Mouse (Mus musculus) monocyte, adult 5-6 weeks (primary cell): ENCODE results near the gene Nceh1. TPM values are rescaled to one million over a fixed set of nuclear protein-coding genes. Genes with fewer than 3 reads are reported as not detected.

Experiments
- ATAC-seq: fragments of 153-309, 156-312 bp; replicated peaks from 2 replicates; pipeline ENCODE4 v1.8.0; 2017; ENCODE audit warnings: mild to moderate bottlenecking; ENCODE audit not compliant: low TSS enrichment, insufficient number of reproducible peaks, severe bottlenecking, poor library complexity, low FRiP score
- total RNA-seq: library from RNA; stranded (forward); fragments of 200-1000, 200-491, 200-594 nt; gene quantifications from 3 replicates; pipeline ENCODE4 v1.2.3, GENCODE M21; 2017

The Nceh1 gene
- total RNA-seq, 1 experiment from 2014 or later, result 12.1 TPM

DNA sequence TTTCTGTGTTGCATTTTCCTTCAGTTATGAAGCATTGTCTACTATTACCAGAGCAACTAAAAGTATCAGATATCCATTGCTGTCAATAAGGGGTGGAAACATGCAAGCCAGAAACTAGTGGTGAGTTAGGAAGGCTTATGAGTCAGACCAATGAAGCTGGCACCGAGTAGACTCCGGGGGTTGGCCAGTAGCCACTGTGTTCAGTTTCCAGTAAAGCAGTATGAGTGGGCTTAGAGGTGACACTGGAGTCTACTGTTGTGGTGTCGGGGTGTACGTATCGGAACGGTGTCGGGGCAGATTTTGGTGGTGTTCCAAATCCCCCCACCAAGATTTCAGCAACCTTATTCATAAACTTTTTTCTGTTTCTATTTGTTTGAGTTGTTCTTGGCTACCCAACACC, 128.2 kb downstream of the Nceh1 start:
- ATAC-seq, result no peak

DNA sequence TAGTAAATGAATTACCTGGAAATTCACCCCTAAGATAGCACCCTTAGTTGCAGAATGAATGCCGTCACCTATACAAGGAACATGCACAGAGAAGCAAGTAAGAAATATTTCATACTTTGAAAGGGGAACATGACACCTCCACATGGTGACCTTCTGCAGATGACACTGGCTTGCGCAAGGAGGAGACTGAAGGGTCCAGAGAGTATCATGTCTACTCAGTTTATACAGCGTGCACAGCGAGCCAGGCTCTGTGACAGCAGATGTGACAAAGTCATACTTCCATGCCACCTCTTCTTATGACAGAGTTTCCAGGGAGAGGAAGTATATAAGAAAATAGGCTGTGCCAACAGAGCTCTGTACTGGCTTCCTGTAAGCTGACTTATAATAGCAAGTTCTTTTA, 128.7 kb downstream of the Nceh1 start:
- ATAC-seq, result no peak

DNA sequence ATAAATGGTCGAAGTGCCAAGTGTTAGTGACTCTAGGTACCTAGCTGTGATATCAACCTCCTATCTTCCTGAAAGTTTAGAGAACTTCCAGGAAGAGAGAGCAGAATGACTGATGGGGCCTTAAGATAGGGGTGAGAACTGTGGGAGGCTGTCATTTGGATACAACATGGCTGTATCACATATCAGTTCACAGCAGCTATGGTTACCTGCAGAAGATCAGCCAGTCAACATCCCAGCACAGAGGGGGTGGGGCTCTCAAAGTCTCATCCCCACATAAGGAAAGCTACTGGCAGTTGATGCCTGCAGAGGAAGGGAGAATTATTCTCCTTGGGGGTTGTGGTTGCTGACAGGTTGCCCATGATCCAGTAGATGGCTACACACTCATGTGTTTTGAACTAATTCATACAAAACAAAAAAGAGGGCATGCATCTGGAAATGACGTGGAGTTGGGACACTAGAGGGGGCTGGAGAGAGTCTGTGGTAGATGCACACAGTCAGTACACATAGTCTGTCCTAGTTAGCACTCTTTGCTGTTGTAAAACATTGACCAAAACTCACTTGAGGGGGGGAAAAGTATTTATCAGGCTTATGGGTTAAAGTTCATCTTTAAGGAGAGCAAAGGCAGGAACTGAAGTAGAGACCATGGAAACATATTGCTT, 131.9 kb downstream of the Nceh1 start:
- ATAC-seq, result no peak

DNA sequence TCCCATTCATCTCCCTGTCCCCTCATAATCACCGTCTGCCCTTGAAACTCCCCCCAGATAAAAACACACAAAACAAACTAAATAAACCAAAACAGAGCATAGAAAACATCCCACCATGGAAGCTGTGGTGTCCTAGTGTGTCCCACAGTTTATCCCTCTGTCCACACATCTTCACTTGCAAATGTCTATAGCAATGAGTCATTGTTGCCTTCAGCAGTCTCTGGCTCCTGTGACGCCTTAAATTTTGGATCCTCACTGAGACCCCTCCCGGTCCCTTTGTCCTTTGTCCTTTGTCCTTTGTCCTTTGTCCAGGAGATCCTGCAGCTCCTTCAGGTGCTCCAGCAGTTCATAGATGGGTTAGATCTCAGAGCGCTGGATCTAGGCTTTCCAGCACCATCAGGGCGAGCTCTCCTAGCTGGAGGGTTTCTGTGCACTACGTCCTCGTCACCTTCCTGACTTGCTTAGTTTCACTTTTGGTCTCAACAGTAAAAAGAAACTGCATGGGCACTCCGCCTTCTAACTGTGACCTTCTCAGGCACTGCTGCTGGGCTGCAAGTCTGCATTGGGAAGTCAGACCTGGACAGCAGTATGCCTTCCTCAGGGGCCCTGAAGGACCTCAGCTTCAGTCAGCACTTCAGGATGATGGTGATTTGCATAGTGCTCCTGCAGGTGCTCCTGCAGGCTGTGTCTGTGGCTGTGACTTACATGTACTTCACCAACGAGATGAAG, 134.0 kb downstream of the Nceh1 start, which contains the start of gene Tnfsf10:
TSS of gene Tnfsf10 (plus strand) at position 470 of the 729 bp plus-strand sequence.
- ATAC-seq, result peak; percentile 91

DNA sequence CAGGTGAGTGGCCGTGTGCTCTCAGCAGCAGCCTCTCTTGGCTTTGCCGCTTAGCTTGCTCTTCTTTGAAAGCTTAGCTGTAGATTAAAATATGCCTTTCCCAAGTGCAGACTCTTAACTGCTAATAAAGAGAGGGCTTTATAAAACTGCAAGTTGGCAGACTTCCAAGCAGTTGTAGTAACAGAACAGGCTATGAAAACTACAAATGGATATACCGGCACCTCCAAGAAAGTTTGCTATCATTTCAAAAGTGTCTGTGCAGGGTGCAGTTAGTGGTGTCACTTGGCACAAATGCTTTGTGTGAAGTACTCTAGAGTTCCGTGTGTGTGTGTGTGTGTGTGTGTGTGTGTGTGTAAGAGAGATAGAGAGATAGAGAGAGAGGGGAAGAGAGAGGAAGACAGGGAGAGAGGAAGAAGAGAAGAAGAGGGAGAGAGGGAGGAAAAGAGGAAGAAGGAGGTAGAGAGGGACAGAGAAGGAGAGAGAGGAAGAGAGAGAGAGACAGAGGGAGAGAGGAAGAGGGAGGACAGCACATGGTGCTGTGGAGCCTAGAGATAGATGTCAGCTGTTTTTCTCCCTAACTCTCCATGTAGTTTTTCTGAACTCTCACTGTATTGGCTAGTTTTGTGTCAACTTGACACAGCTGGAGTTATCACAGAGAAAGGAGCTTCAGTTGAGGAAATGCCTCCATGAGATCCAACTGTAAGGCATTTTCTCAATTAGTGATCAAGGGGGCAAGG, 134.7 kb downstream of the Nceh1 start:
- no peak for ATAC-seq

DNA sequence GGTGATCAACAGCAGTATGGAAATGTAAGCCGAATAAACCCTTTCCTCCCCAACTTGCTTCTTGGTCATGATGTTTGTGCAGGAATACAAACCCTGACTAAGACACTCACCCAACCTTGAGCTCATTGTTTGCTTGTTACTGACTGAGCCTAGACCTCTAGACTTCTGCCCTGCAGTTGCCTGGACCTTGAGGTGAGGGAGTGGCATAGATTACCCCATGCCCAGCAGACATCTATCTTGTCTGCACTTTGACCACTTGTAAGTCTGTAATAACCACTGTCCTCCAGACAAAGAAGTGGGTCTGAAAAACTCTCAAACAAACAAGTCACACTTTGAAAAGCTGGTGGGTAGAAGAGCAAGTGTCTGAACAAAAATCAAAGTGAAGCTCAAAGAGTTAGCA, 136.9 kb downstream of the Nceh1 start:
- ATAC-seq, result no peak

DNA sequence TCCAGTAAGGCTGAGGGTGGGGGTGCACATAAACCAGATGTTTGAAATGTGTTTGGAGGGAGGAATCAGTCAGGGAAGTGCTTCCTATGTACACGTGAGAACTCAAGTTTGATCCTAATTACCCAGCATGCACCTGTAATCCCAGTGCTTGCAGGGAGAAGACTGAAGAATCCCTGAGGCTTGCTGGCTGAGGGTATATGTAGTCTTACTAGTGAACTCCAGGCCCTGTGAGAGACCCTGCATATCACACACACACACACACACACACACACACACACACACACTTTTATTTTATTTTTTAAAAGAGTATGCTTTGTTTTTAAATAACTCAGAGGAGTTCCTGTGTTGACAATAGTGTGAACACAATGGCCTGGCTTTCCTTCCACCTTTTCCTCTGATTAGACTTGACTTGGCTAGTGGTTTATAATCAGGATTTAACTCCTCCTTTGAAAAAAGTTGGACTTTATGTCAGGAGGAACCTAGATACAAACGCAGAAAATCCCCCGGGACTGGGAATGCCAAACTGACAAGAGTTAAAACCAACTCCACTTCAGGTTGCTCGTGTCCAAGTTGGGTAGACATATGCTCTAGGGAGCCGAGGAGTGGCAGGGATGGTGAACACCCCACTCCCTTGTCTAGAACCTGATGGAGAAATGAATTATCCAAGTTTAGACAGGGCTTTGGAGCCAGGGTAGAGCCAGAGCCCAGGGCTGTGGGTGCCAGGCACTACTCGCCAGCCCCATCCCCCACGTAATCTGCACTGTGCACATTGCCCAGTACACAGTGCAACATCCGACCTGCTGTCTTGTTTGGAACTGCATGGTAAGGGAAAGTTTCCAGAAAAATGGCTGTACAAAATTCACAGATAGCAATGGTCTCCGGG, 138.1 kb downstream of the Nceh1 start:
- ATAC-seq, result no peak

DNA sequence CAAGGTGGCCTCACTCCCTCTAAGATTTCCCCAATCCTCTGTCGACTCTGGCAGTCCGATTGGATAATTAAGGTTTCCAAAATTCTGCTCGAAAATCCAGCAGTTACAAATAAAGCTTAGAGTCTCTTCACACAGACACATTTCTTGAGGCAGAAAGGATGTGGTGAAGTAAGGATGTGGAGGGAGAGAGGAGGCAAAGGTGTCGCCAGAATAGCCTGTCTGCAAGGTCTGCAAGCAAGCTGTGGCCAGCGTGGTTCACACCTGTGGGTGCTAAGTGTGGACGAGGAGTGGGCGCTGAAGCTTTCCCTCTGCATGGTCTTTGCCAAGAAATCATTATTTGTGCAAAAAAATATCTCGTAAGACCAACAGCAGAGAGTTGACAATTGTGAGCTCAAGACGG, 139.8 kb downstream of the Nceh1 start:
- ATAC-seq, result no peak; the same call in 1 of the 2 replicates

DNA sequence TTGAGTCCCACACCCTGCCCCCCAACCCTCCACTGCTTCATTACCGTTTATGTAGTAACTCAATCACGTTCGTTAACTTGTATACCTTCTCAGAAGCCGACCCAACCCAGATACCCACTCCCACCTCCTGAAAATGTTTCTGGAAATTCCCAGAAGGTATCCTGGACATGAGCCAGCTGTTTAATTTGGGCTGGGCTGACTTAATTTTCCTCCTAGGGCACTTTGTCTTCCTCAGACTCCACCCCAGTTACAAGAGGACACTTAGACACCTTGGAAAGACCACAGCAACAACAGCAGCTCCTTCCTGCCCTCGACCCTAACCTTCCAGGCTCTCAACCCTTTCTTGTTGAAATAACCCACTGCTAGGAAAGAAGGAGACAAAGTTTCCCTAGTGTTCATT, 140.8 kb downstream of the Nceh1 start:
- ATAC-seq, result no peak

DNA sequence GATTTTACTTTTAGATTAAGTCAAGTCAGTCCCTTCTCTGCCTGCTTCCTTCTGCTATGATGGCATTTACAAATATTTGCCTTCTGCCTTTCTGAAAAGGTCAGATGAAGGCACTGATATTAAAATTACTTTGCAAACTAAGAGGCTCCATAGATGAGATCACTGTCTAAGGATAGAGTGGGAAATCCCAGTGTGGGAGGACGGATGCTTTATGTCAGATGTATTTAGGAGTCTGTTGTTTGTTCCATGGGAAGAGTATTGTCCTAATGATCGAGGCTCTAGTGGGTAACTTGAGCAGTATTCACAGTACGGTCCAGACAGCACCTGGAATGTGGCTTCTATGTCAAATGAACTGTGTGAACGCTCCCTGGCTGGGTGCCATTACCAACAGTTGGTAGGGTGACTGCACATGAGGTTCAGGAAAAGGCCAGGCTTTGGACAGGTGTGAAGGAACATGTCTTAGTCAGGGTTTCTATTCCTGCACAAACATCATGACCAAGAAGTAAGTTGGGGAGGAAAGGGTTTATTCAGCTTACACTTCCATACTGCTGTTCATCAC, 143.9 kb downstream of the Nceh1 start:
- ATAC-seq, result no peak

DNA sequence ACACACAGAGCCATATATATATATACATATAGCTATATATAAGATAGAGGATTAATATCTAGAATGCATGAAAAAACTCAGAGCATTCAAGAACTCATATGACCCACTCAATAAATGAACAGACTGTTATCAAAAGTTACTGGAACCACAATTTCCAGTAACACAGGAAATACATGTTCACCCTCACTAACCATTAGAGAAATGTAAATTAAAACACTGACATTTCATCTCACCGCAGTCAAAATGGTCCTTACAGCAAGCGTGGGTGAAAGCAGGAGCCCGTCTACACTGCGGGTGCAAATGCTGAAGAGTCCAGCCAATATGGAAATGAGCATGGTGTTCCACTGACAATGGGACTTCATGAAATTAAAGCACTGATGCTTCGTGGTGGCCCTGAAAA, 147.9 kb downstream of the Nceh1 start:
- ATAC-seq, result no peak

Other genes starting within 250 kb of the Nceh1 start
- 2.9 to 7.0 TPM (median 6.5 TPM) in 3 replicates for gene Ect2, start 29.1 kb upstream of the Nceh1 start, total RNA-seq
- gene Tnfsf10, start 134.1 kb downstream of the Nceh1 start, total RNA-seq, result 1.7 to 3.8 TPM (median 3.1 TPM) in 3 replicates
- gene Ghsr, start 188.4 kb downstream of the Nceh1 start, total RNA-seq, result not detected in 3 replicates